Mouse (Mus musculus): ENCODE measurements around the gene Hivep1.

DNA sequence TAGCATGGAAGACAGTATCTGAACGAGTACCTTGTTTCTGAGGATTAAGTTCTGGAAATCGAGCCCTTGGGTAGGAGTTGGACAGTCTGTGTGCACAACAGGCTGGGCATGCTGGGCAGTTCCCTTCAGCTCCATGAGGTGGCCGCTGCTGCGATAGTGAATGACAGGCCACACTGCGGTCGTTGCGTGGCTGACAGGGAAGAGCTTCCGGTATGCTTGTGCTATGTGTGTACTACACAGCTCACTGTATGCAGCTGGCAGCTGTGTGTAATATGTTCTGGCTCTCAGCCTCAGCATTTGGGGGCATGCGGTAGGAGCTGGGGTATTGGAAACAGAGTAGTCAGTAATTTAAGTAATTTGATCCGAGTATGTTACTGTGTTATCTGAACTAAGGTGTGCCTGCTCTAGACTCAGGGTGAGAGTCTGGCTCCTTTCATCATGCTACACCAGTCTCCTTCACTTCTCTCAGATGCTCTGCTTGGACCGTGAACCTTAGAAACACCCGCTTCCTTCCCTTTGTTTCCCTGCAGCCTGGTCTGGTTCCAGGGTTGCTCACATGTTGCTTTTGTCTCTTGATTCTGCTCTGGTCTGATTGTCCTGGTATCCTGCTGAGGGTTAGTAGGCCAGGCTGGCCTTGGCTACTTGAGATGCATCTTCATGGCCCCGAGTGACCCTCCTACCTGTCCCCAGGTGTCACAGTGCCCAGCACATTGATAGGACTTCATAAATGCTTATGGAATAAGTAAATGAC, 49.8 kb downstream of the Hivep1 start:
- TF ChIP-seq GATA1 (IDR thresholded peaks at IDR 0.05; ENCODE audit: low read length) (no peak), TAL1 (IDR thresholded peaks at IDR 0.05; ENCODE audit: low read length) (no peak)

Data from erythroblast, embryonic 14.5 days (primary cell).